Comparison of ENCODE assay signal across 8 mouse cellular contexts in genomic region chr9:83447771-83448170, GRCm38 (mm10). TPM values are rescaled to one million over a fixed set of nuclear protein-coding genes. Genes with fewer than 3 reads are reported as not detected.
DNase-seq lines count a peak whose midpoint lies in the region; ATAC-seq and TF ChIP-seq lines count a peak whose summit lies in the region.

No protein-coding gene starts in this region.

- H3K27me3 ChIP-seq in forebrain, embryonic 15.5 days = no peaks in the 10 kb centered on the region
- no peaks in the 10 kb centered on the region for H3K27me3 ChIP-seq in liver, postnatal 0 days (ENCODE audit: insufficient read depth, low read length)
- H3K27me3 ChIP-seq in neural tube, embryonic 12.5 days (replicated peaks) = no peaks in the 10 kb centered on the region
- no peaks in the 10 kb centered on the region for H3K27me3 ChIP-seq in stomach, embryonic 16.5 days (ENCODE audit: control insufficient read depth, insufficient read depth, low read length)

- peak; percentile 76 to 77 for DNase-seq in B cell, adult 2 months
- peak; percentile 64 to 72 for DNase-seq in heart, postnatal 14 days
- peak; percentile 69 to 71 for DNase-seq in kidney, postnatal 36 days
- DNase-seq in liver, postnatal 0 days = peak; percentile 44

- peak overlapping the region; percentile 51 for H3K4me3 ChIP-seq in brown adipose tissue, adult 24 weeks (ENCODE audit: insufficient read depth, low read depth, low read length)
- peak overlapping the region; percentile 48 for H3K4me3 ChIP-seq in forebrain, embryonic 15.5 days
- H3K4me3 ChIP-seq in liver, postnatal 0 days (ENCODE audit: low read depth, low read length) = peak overlapping the region; percentile 34
- H3K4me3 ChIP-seq in neural tube, embryonic 12.5 days = peak overlapping the region; percentile 39
- peak overlapping the region; percentile 53 for H3K4me3 ChIP-seq in stomach, embryonic 16.5 days (replicated peaks; ENCODE audit: low read length)

- peak overlapping the region; percentile 74 for H3K9ac ChIP-seq in forebrain, embryonic 15.5 days (replicated peaks)
- H3K9ac ChIP-seq in liver, postnatal 0 days (replicated peaks) = 0 out of 2 replicates have a peak overlapping the region, but pooled peaks have one; percentile 31
- H3K9ac ChIP-seq in neural tube, embryonic 12.5 days = peak overlapping the region; percentile 67
- peak overlapping the region; percentile 76 for H3K9ac ChIP-seq in stomach, embryonic 16.5 days (ENCODE audit: low read length)

- intact Hi-C loops in heart, postnatal 14 days (cut with DNase I) = loop anchor here (5.0 kb wide), 2 partner anchors 115 to 470 kb away; partner anchors contain the start of gene Phip

- H3K9me3 ChIP-seq in forebrain, embryonic 15.5 days = no peaks in the 10 kb centered on the region
- no peaks in the 10 kb centered on the region for H3K9me3 ChIP-seq in liver, postnatal 0 days (ENCODE audit: low read length)
- no peaks in the 10 kb centered on the region for H3K9me3 ChIP-seq in neural tube, embryonic 12.5 days
- no peaks in the 10 kb centered on the region for H3K9me3 ChIP-seq in stomach, embryonic 16.5 days (replicated peaks; ENCODE audit: control insufficient read depth, low read length)

- no peak for TF ChIP-seq EP300 in liver, postnatal 0 days (IDR thresholded peaks at IDR 0.05; ENCODE audit: low read depth)

- H3K36me3 ChIP-seq in forebrain, embryonic 15.5 days = no peaks in the 10 kb centered on the region
- H3K36me3 ChIP-seq in liver, postnatal 0 days (replicated peaks; ENCODE audit: insufficient read depth, low read length) = no peaks in the 10 kb centered on the region
- H3K36me3 ChIP-seq in neural tube, embryonic 12.5 days = no peaks in the 10 kb centered on the region
- no peaks in the 10 kb centered on the region for H3K36me3 ChIP-seq in stomach, embryonic 16.5 days (ENCODE audit: control insufficient read depth, insufficient read depth, low read length)

- H3K4me2 ChIP-seq in forebrain, embryonic 15.5 days (replicated peaks) = peak overlapping the region; percentile 76
- H3K4me2 ChIP-seq in liver, postnatal 0 days (ENCODE audit: low read depth, low read length) = peak overlapping the region; percentile 61
- peak overlapping the region; percentile 66 for H3K4me2 ChIP-seq in neural tube, embryonic 12.5 days (replicated peaks)
- peak overlapping the region; percentile 79 for H3K4me2 ChIP-seq in stomach, embryonic 16.5 days (ENCODE audit: low read depth, low read length)

- peak; percentile 86 for ATAC-seq in forebrain, embryonic 15.5 days (replicated peaks)
- peak; percentile 65 for ATAC-seq in liver, postnatal 0 days
- ATAC-seq in neural tube, embryonic 12.5 days (ENCODE audit: low FRiP score, low read depth) = peak; percentile 88
- peak; percentile 74; the same call in 1 of the 2 replicates for ATAC-seq in stomach, embryonic 16.5 days (ENCODE audit: insufficient read depth, low FRiP score)

- no peaks in the 10 kb centered on the region for H3K4me1 ChIP-seq in brown adipose tissue, adult 24 weeks (ENCODE audit: control insufficient read depth, insufficient read depth, insufficient read length, low read length)
- peaks cover 14% of the 10 kb centered on the region for H3K4me1 ChIP-seq in forebrain, embryonic 15.5 days
- H3K4me1 ChIP-seq in liver, postnatal 0 days (ENCODE audit: insufficient read depth) = no peaks in the 10 kb centered on the region
- peaks cover 4% of the 10 kb centered on the region; the same call in 1 of the 2 replicates for H3K4me1 ChIP-seq in neural tube, embryonic 12.5 days
- H3K4me1 ChIP-seq in stomach, embryonic 16.5 days (ENCODE audit: control insufficient read depth, insufficient read depth, low read length) = peaks cover 10% of the 10 kb centered on the region; the same call in 1 of the 2 replicates

- 1% methylated on average over 22 of the region's 22 CpGs for WGBS in forebrain, embryonic 15.5 days
- WGBS in liver, postnatal 0 days (ENCODE audit: insufficient replicate concordance) = 2% methylated on average over 22 of the region's 22 CpGs
- WGBS in neural tube, embryonic 12.5 days = 4% methylated on average over 22 of the region's 22 CpGs
- WGBS in stomach, embryonic 16.5 days = 3% methylated on average over 22 of the region's 22 CpGs

- TF ChIP-seq CTCF in liver, postnatal 0 days (IDR thresholded peaks at IDR 0.05; ENCODE audit: low read depth) = no peak

- H3K27ac ChIP-seq in brown adipose tissue, adult 24 weeks (replicated peaks; ENCODE audit: low read depth, low read length) = peak overlapping the region; percentile 29
- H3K27ac ChIP-seq in forebrain, embryonic 15.5 days (replicated peaks) = peak overlapping the region; percentile 69
- H3K27ac ChIP-seq in liver, postnatal 0 days (ENCODE audit: low read depth) = no peak overlapping the region
- H3K27ac ChIP-seq in neural tube, embryonic 12.5 days = no peak overlapping the region
- no peak overlapping the region for H3K27ac ChIP-seq in stomach, embryonic 16.5 days (ENCODE audit: low read length)

RNA-seq across cellular contexts. Expression of gene Lca5, which starts 6.8 kb away (rescaled TPM):
- polyA plus RNA-seq in brown adipose tissue, adult 24 weeks (2012; ENCODE audit: insufficient read depth, insufficient read length, missing spikeins) = 1.3 and 1.5 TPM in 2 replicates
- 22.2 and 22.7 TPM in 2 replicates for polyA plus RNA-seq in forebrain, embryonic 15.5 days (2015; fragmentation: Nextera tagmentation; extraction: Ambion mirVana)
- 1 to 10 TPM; 3.4 to 4.8 TPM for total RNA-seq in heart, postnatal 14 days (2021)
- polyA plus RNA-seq in liver, postnatal 0 days (2015; fragmentation: Nextera tagmentation; extraction: Ambion mirVana) = 0.45 and 1.3 TPM in 2 replicates
- polyA plus RNA-seq in neural tube, embryonic 12.5 days (2016; fragmentation: Nextera tagmentation; extraction: Ambion mirVana) = 20.8 and 21.2 TPM in 2 replicates
- 9.0 and 10.9 TPM in 2 replicates for polyA plus RNA-seq in stomach, embryonic 16.5 days (2015; fragmentation: Nextera tagmentation; extraction: Ambion mirVana)

Comparison
In these comparisons a context has a peak if more than half of its experiments do, and no peak if none do; other contexts are left out.
1. H3K27ac ChIP-seq: peak in brown adipose tissue, adult 24 weeks (single experiment) and forebrain, embryonic 15.5 days (single experiment); none in liver, postnatal 0 days (single experiment), neural tube, embryonic 12.5 days (single experiment) and stomach, embryonic 16.5 days (single experiment).
2. Peak in every context shown above with its lines, with median percentiles within 50 percentile points of each other: DNase-seq, H3K4me3 ChIP-seq, ATAC-seq, H3K4me2 ChIP-seq and H3K9ac ChIP-seq.